Mouse (Mus musculus) lung, postnatal 0 days (tissue): ENCODE data around the gene Adcy1. TPM values are rescaled to one million over a fixed set of nuclear protein-coding genes. Genes with fewer than 3 reads are reported as not detected.

Experiments used
- ATAC-seq: fragments of 200-750 bp; cut with Nextera tagmentation; 2 replicates; pipeline ENCODE4 v1.8.0; 2017; ENCODE audit warnings: moderate library complexity
- DNase-seq: peaks from one replicate; pipeline ENCODE4 v3.0.0-alpha.2; 2016; ENCODE audit warnings: low spot score
- H3K27ac ChIP-seq: fragments of 300-500 bp; sonication (generic); 2 replicates; pipeline ENCODE4 v1.5.1; 2014; ENCODE audit warnings: antibody characterized with exemption, mild to moderate bottlenecking, low read length, mixed read lengths
- H3K27me3 ChIP-seq: fragments of 300-500 bp; sonication (generic); replicated peaks from 2 replicates; pipeline ENCODE4 v1.6.1; 2014; ENCODE audit warnings: low read length, mixed read lengths; ENCODE audit not compliant: insufficient read depth
- H3K36me3 ChIP-seq: fragments of 300-500 bp; sonication (generic); 2 replicates; pipeline ENCODE4 v1.6.1; 2014; ENCODE audit warnings: low read length, mixed read lengths; ENCODE audit not compliant: insufficient read depth
- H3K4me1 ChIP-seq: fragments of 300-500 bp; sonication (generic); 2 replicates; pipeline ENCODE4 v1.6.1; 2014; ENCODE audit warnings: antibody characterized with exemption, low read depth, low read length, mixed read lengths; ENCODE audit not compliant: insufficient read depth
- H3K4me2 ChIP-seq: fragments of 300-500 bp; sonication (generic); replicated peaks from 2 replicates; pipeline ENCODE4 v1.6.1; 2014; ENCODE audit warnings: low read depth, mild to moderate bottlenecking, low read length, moderate library complexity, mixed read lengths
- H3K4me3 ChIP-seq: fragments of 300-500 bp; sonication (generic); 2 replicates; pipeline ENCODE4 v1.5.1; 2014; ENCODE audit warnings: low read depth, low read length
- H3K9ac ChIP-seq: fragments of 300-500 bp; sonication (generic); replicated peaks from 2 replicates; pipeline ENCODE4 v1.6.1; 2014; ENCODE audit warnings: low read depth, mild to moderate bottlenecking
- H3K9me3 ChIP-seq: fragments of 300-500 bp; sonication (generic); 2 replicates; pipeline ENCODE4 v1.6.1; 2016; ENCODE audit warnings: low read length, mixed read lengths
- CTCF ChIP-seq: IDR thresholded peaks from 2 replicates; pipeline ENCODE4 v1.5.1; 2016; ENCODE audit warnings: antibody characterized with exemption, mild to moderate bottlenecking
- EP300 ChIP-seq: IDR thresholded peaks from 2 replicates; pipeline ENCODE4 v1.6.1; 2016; ENCODE audit warnings: antibody characterized with exemption, mild to moderate bottlenecking, control low read depth
- WGBS: fragments of 180-500 bp; shearing (Covaris S2); extraction: QIAGEN DNeasy Blood & Tissue Kit; methylation state at CpG from one replicate; pipeline ENCODE4 v1.1.7; 2014; 5-methylcytosine and 5-hydroxymethylcytosine counted together
- polyA plus RNA-seq: library from polyadenylated mRNA; unstranded; fragments of >200 nt; fragmentation: Nextera tagmentation; extraction: Ambion mirVana; gene quantifications from 2 replicates; pipeline ENCODE4 v1.2.1, GENCODE M21; 2015

Adcy1 gene
- polyA plus RNA-seq, 1 experiment from 2014 or later: 0.24 TPM

GRCm38 (mm10) chr11:7101674-7102073 lies 38.4 kb downstream of the Adcy1 start:
- no peak overlapping the region for H3K4me2 ChIP-seq
- H3K27ac ChIP-seq: no peak overlapping the region
- WGBS: 70% methylated on average over 6 of the region's 6 CpGs
- TF ChIP-seq CTCF (no peak), EP300 (no peak)
- ATAC-seq (no peak), DNase-seq (no peak)
- H3K4me3 ChIP-seq: no peak overlapping the region
- no peaks in the 10 kb centered on the region for H3K4me1 ChIP-seq
- H3K27me3 ChIP-seq: no peaks in the 10 kb centered on the region
- no peaks in the 10 kb centered on the region for H3K9me3 ChIP-seq
- H3K9ac ChIP-seq: no peak overlapping the region
- no peaks in the 10 kb centered on the region for H3K36me3 ChIP-seq

GRCm38 (mm10) chr11:7102256-7103194 lies 39.2 kb downstream of the Adcy1 start:
- Histone ChIP-seq H3K4me1 (no peaks in the 10 kb centered on the region), H3K9ac (no peak overlapping the region), H3K36me3 (no peaks in the 10 kb centered on the region), H3K4me2 (no peak overlapping the region), H3K9me3 (no peaks in the 10 kb centered on the region), H3K4me3 (no peak overlapping the region), H3K27ac (no peak overlapping the region), H3K27me3 (no peaks in the 10 kb centered on the region)
- WGBS: 64% methylated on average over 14 of the region's 14 CpGs
- ATAC-seq (no peak), DNase-seq (no peak)
- TF ChIP-seq CTCF: no peak

GRCm38 (mm10) chr11:7105337-7105736 lies 42.0 kb downstream of the Adcy1 start:
- ATAC-seq: no peak
- 81% methylated on average over 8 of the region's 8 CpGs for WGBS
- Histone ChIP-seq H3K9ac (no peak overlapping the region), H3K36me3 (no peaks in the 10 kb centered on the region), H3K4me1 (no peaks in the 10 kb centered on the region), H3K27ac (no peak overlapping the region), H3K9me3 (no peaks in the 10 kb centered on the region), H3K4me3 (no peak overlapping the region), H3K27me3 (no peaks in the 10 kb centered on the region), H3K4me2 (no peak overlapping the region)
- TF ChIP-seq CTCF (no peak), EP300 (no peak)
- DNase-seq: no peak

- DNase-seq (no peak), ATAC-seq (no peak)
- WGBS: 85% methylated on average over 4 of the region's 4 CpGs
- Histone ChIP-seq H3K4me1 (no peaks in the 10 kb centered on the region), H3K27ac (no peak overlapping the region), H3K27me3 (no peaks in the 10 kb centered on the region), H3K9ac (no peak overlapping the region), H3K9me3 (no peaks in the 10 kb centered on the region), H3K4me3 (no peak overlapping the region), H3K36me3 (no peaks in the 10 kb centered on the region), H3K4me2 (no peak overlapping the region)
- no peak for TF ChIP-seq EP300
- no peak for TF ChIP-seq CTCF
Observed at GRCm38 (mm10) chr11:7109131-7109530, 45.8 kb downstream of the Adcy1 start.

GRCm38 (mm10) chr11:7113046-7113445 lies 49.8 kb downstream of the Adcy1 start:
- H3K27ac ChIP-seq: no peak overlapping the region
- ATAC-seq (no peak), DNase-seq (no peak)
- H3K4me2 ChIP-seq: no peak overlapping the region
- no peaks in the 10 kb centered on the region for H3K36me3 ChIP-seq
- H3K27me3 ChIP-seq: no peaks in the 10 kb centered on the region
- no peaks in the 10 kb centered on the region for H3K9me3 ChIP-seq
- H3K9ac ChIP-seq: no peak overlapping the region
- TF ChIP-seq EP300 (no peak), CTCF (no peak)
- H3K4me1 ChIP-seq: no peaks in the 10 kb centered on the region
- 74% methylated on average over 4 of the region's 4 CpGs for WGBS
- H3K4me3 ChIP-seq: no peak overlapping the region

- Histone ChIP-seq H3K9me3 (no peaks in the 10 kb centered on the region), H3K4me2 (no peak overlapping the region), H3K4me3 (no peak overlapping the region), H3K9ac (no peak overlapping the region), H3K4me1 (no peaks in the 10 kb centered on the region), H3K36me3 (no peaks in the 10 kb centered on the region), H3K27ac (no peak overlapping the region), H3K27me3 (no peaks in the 10 kb centered on the region)
- 33% methylated on average over 5 of the region's 6 CpGs for WGBS
- no peak for ATAC-seq
- TF ChIP-seq CTCF: no peak
- TF ChIP-seq EP300: no peak
- DNase-seq: no peak
Observed at GRCm38 (mm10) chr11:7113687-7114086, 50.4 kb downstream of the Adcy1 start.
